ENCODE assay signal across 27 mouse cellular contexts in the genomic region with DNA sequence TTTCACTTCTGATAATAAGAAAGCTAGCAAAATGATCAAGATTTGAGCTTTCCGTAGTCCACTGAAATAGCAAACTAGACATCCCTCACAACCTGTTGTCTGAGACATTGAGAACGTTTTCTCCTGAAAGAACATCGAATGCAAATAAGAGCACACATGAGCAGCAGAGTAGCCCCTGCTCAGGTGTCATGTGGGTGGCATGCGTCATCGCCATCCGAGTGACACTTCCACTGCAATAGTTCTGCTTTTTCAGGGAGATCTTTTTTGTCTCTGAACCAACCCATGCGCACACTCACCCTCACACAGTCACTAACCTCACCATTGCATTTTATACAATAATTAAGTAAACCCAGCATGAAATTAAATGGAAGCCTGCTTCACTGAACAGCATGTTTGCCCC.
A peak's percentile ranks its signal among the peaks of the same experiment; 100 is the strongest.
DNase-seq lines count a peak whose midpoint lies in the region; ATAC-seq and TF ChIP-seq lines count a peak whose summit lies in the region.
"Had no signal": no experiment of that assay in that cellular context is flagged by ENCODE, and none has a peak within 500 bp of the region (broad histone marks: within the 10 kb centered on the region; RNA-seq: fewer than 3 reads in every experiment).

No protein-coding gene starts in this region.

- no peaks in the 10 kb centered on the region for H3K79me2 ChIP-seq in liver, adult 2 months (ENCODE audit: control insufficient read depth, insufficient read depth, low read length)

- no peak overlapping the region for H3K4me3 ChIP-seq in liver, adult 2 months (ENCODE audit: insufficient read depth, low read depth, low read length)
- H3K4me3 ChIP-seq: erythroblast, embryonic 14.5 days; megakaryocyte, embryonic 14.5 days; midbrain, embryonic 13.5 days had no signal

- H3K27ac ChIP-seq in liver, adult 2 months (replicated peaks; ENCODE audit: insufficient read depth, low read depth, low read length) = peak overlapping the region; percentile 94
- H3K27ac ChIP-seq: hindbrain, embryonic 14.5 days; midbrain, embryonic 13.5 days had no signal

- 0 out of 2 replicates have a peak, but pooled peaks have one; percentile 19 for ATAC-seq in neutrophil, adult 5-6 weeks (ENCODE audit: extremely low read depth, insufficient number of reproducible peaks, low FRiP score, poor library complexity, severe bottlenecking)
- no peak for ATAC-seq in cerebellum, adult (ENCODE audit: insufficient number of reproducible peaks, low FRiP score, low TSS enrichment)
- ATAC-seq: activated CD4-positive, CD25-positive, alpha-beta regulatory T cell, adult 4 months; forebrain, postnatal 0 days; lung, postnatal 0 days; midbrain, embryonic 13.5 days had no signal

- 83% methylated on average over 7 of the region's 7 CpGs for WGBS in liver, adult 2 months

- peaks cover 28% of the 10 kb centered on the region for H3K4me1 ChIP-seq in liver, adult 2 months (ENCODE audit: control insufficient read depth, insufficient read depth, low read length)
- H3K4me1 ChIP-seq: megakaryocyte, embryonic 14.5 days had no signal

- no peak for TF ChIP-seq CTCF in liver, adult 2 months (IDR thresholded peaks at IDR 0.05; ENCODE audit: low read depth, low read length)

- TF ChIP-seq POLR2A in liver, adult 2 months (IDR thresholded peaks at IDR 0.05; ENCODE audit: extremely low read depth, insufficient read depth, low read length) = no peak

- no peaks in the 10 kb centered on the region for H3K27me3 ChIP-seq in liver, adult 2 months (ENCODE audit: control insufficient read depth, insufficient read depth, low read length)
- H3K27me3 ChIP-seq: megakaryocyte, embryonic 14.5 days; midbrain, embryonic 13.5 days had no signal

- H3K36me3 ChIP-seq in liver, adult 2 months (ENCODE audit: control insufficient read depth, insufficient read depth, low read length) = peaks cover 26% of the 10 kb centered on the region
- H3K36me3 ChIP-seq: midbrain, embryonic 13.5 days had no signal

- H3K9ac ChIP-seq in liver, adult 2 months (ENCODE audit: low read depth, low read length) = no peak overlapping the region
- H3K9ac ChIP-seq: forebrain, postnatal 0 days; hindbrain, embryonic 14.5 days; midbrain, embryonic 13.5 days had no signal

- DNase-seq in liver, adult 2 months (ENCODE audit: extremely low read depth, low read depth, low spot score) = no peak
- DNase-seq in liver = no peak
- DNase-seq in retina, postnatal 1 day = peak; percentile 31
- DNase-seq in retina, embryonic 14.5 days (ENCODE audit: low spot score) = no peak
- DNase-seq in A20 (ENCODE audit: low read depth, low spot score) = peak; percentile 30
- DNase-seq: adrenal gland, adult 2 months; adrenal gland, postnatal 36 days; cerebellum, adult 2 months; cerebellum, postnatal 14 days; forebrain, postnatal 0 days; gastrocnemius, postnatal 14 days; heart, postnatal 4 days; layer of hippocampus, postnatal 36 days; left cerebral cortex, postnatal 4 days; lung, adult 18-20 months; lung, postnatal 4 days; right cerebral cortex, postnatal 25 days; thymus, adult 2 months; thymus, postnatal 36 days had no signal

Comparison
In these comparisons a context has a peak if more than half of its experiments do, and no peak if none do; other contexts are left out.
1. DNase-seq: peak in retina, postnatal 1 day (single experiment) and A20 (single experiment); none in liver, adult 2 months (single experiment), liver (single experiment) and retina, embryonic 14.5 days (single experiment).